Mouse (Mus musculus) spleen, postnatal 10 days (tissue): ENCODE results near the gene Efhc2.

Experiments
- DNase-seq, 2 experiments: peaks; one replicate each; pipeline ENCODE4 v3.0.0; 2021 to 2022; ENCODE audit warnings: low spot score in 2 of 2

Efhc2 gene

GRCm38 (mm10) chrX:17319126-17319583, at the start of gene Efhc2:
Gene Efhc2, minus strand, starts transcription at chrX:17319368.
- peak in 1 of 2 experiments; percentile 7 for DNase-seq

GRCm38 (mm10) chrX:17365114-17365513, 45.9 kb upstream of the Efhc2 start:
- DNase-seq: peak in 1 of 2 experiments; percentile 11

GRCm38 (mm10) chrX:17300349-17300880, 18.8 kb downstream of the Efhc2 start:
- no peak for DNase-seq

GRCm38 (mm10) chrX:17283899-17284298, 35.3 kb downstream of the Efhc2 start:
- DNase-seq: no peak

GRCm38 (mm10) chrX:17225141-17225540, 94.0 kb downstream of the Efhc2 start:
- DNase-seq: no peak

GRCm38 (mm10) chrX:17217451-17217850, 101.7 kb downstream of the Efhc2 start:
- DNase-seq: no peak

- no peak for DNase-seq
Measured at GRCm38 (mm10) chrX:17213515-17213914, 105.7 kb downstream of the Efhc2 start.

GRCm38 (mm10) chrX:17175748-17176147, 143.4 kb downstream of the Efhc2 start:
- no peak for DNase-seq

GRCm38 (mm10) chrX:17165638-17166037, 153.5 kb downstream of the Efhc2 start:
- DNase-seq: peak in 1 of 2 experiments; percentile 6
